Mouse (Mus musculus) hindbrain, embryonic 11.5 days (tissue): ENCODE results near the gene Rpl12. TPM values are rescaled to one million over a fixed set of nuclear protein-coding genes. Genes with fewer than 3 reads are reported as not detected.

Experiments used
- ATAC-seq: fragments of 200-750 bp; cut with Nextera tagmentation; 2 replicates; pipeline ENCODE4 v1.8.0; 2017; ENCODE audit warnings: mild to moderate bottlenecking, moderate TSS enrichment, moderate library complexity; ENCODE audit not compliant: low FRiP score
- DNase-seq: peaks from one replicate; pipeline ENCODE4 v3.0.0-alpha.2; 2015; ENCODE audit warnings: low spot score
- H3K27ac ChIP-seq: fragments of 300-500 bp; sonication (generic); 2 replicates; pipeline ENCODE4 v1.5.1; 2014; ENCODE audit warnings: mild to moderate bottlenecking, low read depth, low read length
- H3K27me3 ChIP-seq: fragments of 300-500 bp; sonication (generic); 2 replicates; pipeline ENCODE4 v1.6.1; 2014; ENCODE audit warnings: mild to moderate bottlenecking, low read length, moderate library complexity, mixed read lengths; ENCODE audit not compliant: control insufficient read depth, insufficient read depth
- H3K36me3 ChIP-seq: fragments of 300-500 bp; sonication (generic); 2 replicates; pipeline ENCODE4 v1.6.1; 2014; ENCODE audit warnings: mild to moderate bottlenecking, low read length, moderate library complexity, mixed read lengths; ENCODE audit not compliant: control insufficient read depth, insufficient read depth
- H3K4me1 ChIP-seq: fragments of 300-500 bp; sonication (generic); replicated peaks from 2 replicates; pipeline ENCODE4 v1.6.1; 2014; ENCODE audit warnings: low read length, mixed read lengths; ENCODE audit not compliant: control insufficient read depth, insufficient read depth
- H3K4me2 ChIP-seq: fragments of 300-500 bp; sonication (generic); replicated peaks from 2 replicates; pipeline ENCODE4 v1.6.1; 2014; ENCODE audit warnings: mild to moderate bottlenecking, low read depth, low read length
- H3K4me3 ChIP-seq: fragments of 300-500 bp; sonication (generic); 2 replicates; pipeline ENCODE4 v1.5.1; 2014; ENCODE audit warnings: low read depth, low read length
- H3K9ac ChIP-seq: fragments of 300-500 bp; sonication (generic); 2 replicates; pipeline ENCODE4 v1.6.1; 2014; ENCODE audit warnings: low read depth, low read length
- H3K9me3 ChIP-seq: fragments of 300-500 bp; sonication (generic); 2 replicates; pipeline ENCODE4 v1.6.1; 2016; ENCODE audit warnings: low read length; ENCODE audit not compliant: control insufficient read depth
- WGBS: fragments of 180-500 bp; shearing (Covaris S2); extraction: QIAGEN DNeasy Blood & Tissue Kit; methylation state at CpG from one replicate; pipeline ENCODE4 v1.1.7; 2014; 5-methylcytosine and 5-hydroxymethylcytosine counted together
- polyA plus RNA-seq: library from polyadenylated mRNA; unstranded; fragments of >200 nt; fragmentation: Nextera tagmentation; extraction: Ambion mirVana; gene quantifications from 2 replicates; pipeline ENCODE4 v1.2.1, GENCODE M21; 2014

Gene Rpl12
- polyA plus RNA-seq, 1 experiment from 2014 or later: 129 TPM

- no peak for ATAC-seq
- no peaks in the 10 kb centered on the region for H3K27me3 ChIP-seq
- no peaks in the 10 kb centered on the region for H3K9me3 ChIP-seq
- no peak for DNase-seq
- WGBS: 92% methylated on average over 15 of the region's 15 CpGs
- no peak overlapping the region for H3K4me2 ChIP-seq
- H3K4me3 ChIP-seq: no peak overlapping the region
- H3K27ac ChIP-seq: no peak overlapping the region
- no peaks in the 10 kb centered on the region for H3K4me1 ChIP-seq
- 0 out of 2 replicates have a peak, but pooled peaks cover 8% of the 10 kb centered on the region for H3K36me3 ChIP-seq
- H3K9ac ChIP-seq: no peak overlapping the region
Observed at GRCm38 (mm10) chr2:32921801-32922380, 39.5 kb upstream of the Rpl12 start.

- DNase-seq: no peak
- H3K36me3 ChIP-seq: 0 out of 2 replicates have a peak, but pooled peaks cover 8% of the 10 kb centered on the region
- WGBS: 87% methylated on average over 13 of the region's 13 CpGs
Observed at GRCm38 (mm10) chr2:32922564-32922963, 38.8 kb upstream of the Rpl12 start.

GRCm38 (mm10) chr2:32923551-32924250 lies 37.7 kb upstream of the Rpl12 start:
- no peaks in the 10 kb centered on the region for H3K4me1 ChIP-seq
- no peak overlapping the region for H3K9ac ChIP-seq
- H3K36me3 ChIP-seq: 0 out of 2 replicates have a peak, but pooled peaks cover 8% of the 10 kb centered on the region
- H3K27ac ChIP-seq: no peak overlapping the region
- 93% methylated on average over 24 of the region's 24 CpGs for WGBS
- H3K4me3 ChIP-seq: no peak overlapping the region
- ATAC-seq: no peak
- DNase-seq: no peak
- no peak overlapping the region for H3K4me2 ChIP-seq
- H3K9me3 ChIP-seq: no peaks in the 10 kb centered on the region
- no peaks in the 10 kb centered on the region for H3K27me3 ChIP-seq

More at GRCm38 (mm10) chr2:32922564-32922963, 38.8 kb upstream of the Rpl12 start:
- no peak overlapping the region for H3K27ac ChIP-seq
- H3K4me1 ChIP-seq: no peaks in the 10 kb centered on the region
- H3K27me3 ChIP-seq: no peaks in the 10 kb centered on the region
- ATAC-seq: no peak
- H3K4me2 ChIP-seq: no peak overlapping the region
- no peak overlapping the region for H3K9ac ChIP-seq
- no peaks in the 10 kb centered on the region for H3K9me3 ChIP-seq
- no peak overlapping the region for H3K4me3 ChIP-seq

- no peak for DNase-seq
- no peaks in the 10 kb centered on the region for H3K27me3 ChIP-seq
- H3K4me2 ChIP-seq: no peak overlapping the region
- H3K4me1 ChIP-seq: no peaks in the 10 kb centered on the region
- no peak for ATAC-seq
- H3K36me3 ChIP-seq: 0 out of 2 replicates have a peak, but pooled peaks cover 5% of the 10 kb centered on the region
- no peak overlapping the region for H3K27ac ChIP-seq
- no peak overlapping the region for H3K9ac ChIP-seq
- H3K9me3 ChIP-seq: no peaks in the 10 kb centered on the region
- WGBS: 82% methylated on average over 10 of the region's 10 CpGs
- H3K4me3 ChIP-seq: no peak overlapping the region
Observed at GRCm38 (mm10) chr2:32924306-32924844, 37.0 kb upstream of the Rpl12 start.

GRCm38 (mm10) chr2:32926330-32927075 lies 34.9 kb upstream of the Rpl12 start:
- H3K36me3 ChIP-seq: 0 out of 2 replicates have a peak, but pooled peaks cover 4% of the 10 kb centered on the region
- 92% methylated on average over 12 of the region's 12 CpGs for WGBS
- H3K27ac ChIP-seq: no peak overlapping the region
- DNase-seq (no peak), ATAC-seq (no peak)
- H3K4me2 ChIP-seq: no peak overlapping the region
- H3K9me3 ChIP-seq: no peaks in the 10 kb centered on the region
- no peaks in the 10 kb centered on the region for H3K27me3 ChIP-seq
- no peak overlapping the region for H3K4me3 ChIP-seq
- no peaks in the 10 kb centered on the region for H3K4me1 ChIP-seq
- H3K9ac ChIP-seq: no peak overlapping the region

- DNase-seq (no peak), ATAC-seq (no peak; the same call in 1 of the 2 replicates)
- H3K27ac ChIP-seq: no peak overlapping the region
- H3K4me1 ChIP-seq: no peaks in the 10 kb centered on the region
- WGBS: 81% methylated on average over 15 of the region's 15 CpGs
- no peaks in the 10 kb centered on the region for H3K9me3 ChIP-seq
- no peak overlapping the region for H3K4me2 ChIP-seq
- no peak overlapping the region for H3K9ac ChIP-seq
- no peak overlapping the region for H3K4me3 ChIP-seq
- no peaks in the 10 kb centered on the region for H3K27me3 ChIP-seq
- H3K36me3 ChIP-seq: 0 out of 2 replicates have a peak, but pooled peaks cover 4% of the 10 kb centered on the region
Observed at GRCm38 (mm10) chr2:32927624-32928234, 33.6 kb upstream of the Rpl12 start.

GRCm38 (mm10) chr2:32928235-32928946 lies 33.0 kb upstream of the Rpl12 start:
- no peaks in the 10 kb centered on the region for H3K27me3 ChIP-seq
- no peaks in the 10 kb centered on the region for H3K9me3 ChIP-seq
- no peaks in the 10 kb centered on the region for H3K36me3 ChIP-seq
- ATAC-seq: peak; percentile 36; the same call in 1 of the 2 replicates
- no peak overlapping the region for H3K9ac ChIP-seq
- peak; percentile 69 for DNase-seq
- no peak overlapping the region for H3K27ac ChIP-seq
- no peak overlapping the region for H3K4me2 ChIP-seq
- WGBS: 31% methylated on average over 10 of the region's 10 CpGs
- H3K4me1 ChIP-seq: no peaks in the 10 kb centered on the region
- no peak overlapping the region for H3K4me3 ChIP-seq
